Mouse (Mus musculus) heart, postnatal 14 days (tissue): ENCODE results near the gene Zbtb32. TPM values are rescaled to one million over a fixed set of nuclear protein-coding genes. Genes with fewer than 3 reads are reported as not detected.

ENCODE experiments used
- DNase-seq, 2 experiments: peaks; one replicate each; pipeline ENCODE4 v3.0.0; 2021 to 2022
- intact Hi-C: fragments of 180-260 bp; cut with DNase I; formaldehyde crosslinking; loops from one replicate; pipeline ENCODE4 v1.15.1; 2025
- long read RNA-seq, 2 experiments: library from polyadenylated mRNA; stranded (forward); transcript quantifications; one replicate each; pipeline ENCODE4 v2.0.0; 2021
- total RNA-seq, 2 experiments: library from RNA; stranded (reverse); gene quantifications; 2 replicates each; pipeline ENCODE4 v1.2.3; 2021

The Zbtb32 gene
- total RNA-seq = not detected
- long read RNA-seq, experiment 1 = 0 reads
- long read RNA-seq, experiment 2, partial matches to known transcripts = 0 of 1 reads
- long read RNA-seq, experiment 2, other reads (novel, unspliced or antisense) = 1 of 1 reads

DNA sequence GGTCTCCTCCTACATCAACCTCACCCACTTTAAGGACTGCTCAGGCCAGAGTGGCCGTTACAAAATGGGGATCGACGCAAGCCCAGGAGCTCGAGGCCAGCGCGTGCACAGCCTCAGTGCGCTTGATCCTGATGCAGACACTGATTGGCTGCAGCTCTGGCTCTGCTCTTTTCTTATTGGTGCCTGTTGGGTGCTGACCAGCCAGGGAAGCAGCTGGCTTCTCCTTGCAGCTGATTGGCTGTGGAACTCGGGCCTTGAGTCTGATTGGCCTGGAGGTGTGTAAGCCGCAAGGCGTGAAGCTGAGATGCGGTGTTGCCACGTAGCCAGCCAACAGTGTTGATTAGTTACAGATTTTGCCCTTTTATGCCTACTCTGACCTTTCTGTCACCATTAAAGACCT is at the start of gene Zbtb32:
Gene Zbtb32, minus strand, starts transcription at position 124 of the 400 bp plus-strand sequence.
- intact Hi-C loops = no loop called here
- no peak for DNase-seq

- no peak for DNase-seq
- intact Hi-C loops = no loop called here
These were observed 40.4 kb upstream of the Zbtb32 start for GRCm38 (mm10) chr7:30639083-30639482.

DNA sequence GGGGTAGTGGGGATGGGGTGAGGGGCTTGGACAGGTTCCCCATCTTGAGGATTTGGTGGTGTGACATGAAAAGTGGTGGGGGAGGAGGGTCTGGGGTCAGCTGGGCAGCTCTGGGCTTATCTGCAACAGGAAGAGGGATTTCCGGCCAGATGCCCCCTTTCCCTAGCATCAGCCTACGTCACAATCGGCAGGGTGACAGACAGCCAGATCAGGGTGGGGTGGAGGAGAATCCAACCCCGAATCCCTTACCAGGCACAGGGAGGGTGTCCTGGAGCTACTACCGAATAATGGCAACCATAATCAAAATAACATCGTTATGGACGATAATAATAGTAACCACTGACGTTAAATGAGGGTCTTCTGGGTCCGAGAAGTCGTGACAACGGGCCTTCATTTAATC is 37.7 kb upstream of the Zbtb32 start:
- intact Hi-C loops = no loop called here
- no peak for DNase-seq

- DNase-seq = no peak
- intact Hi-C loops = no loop called here
These were observed 37.0 kb upstream of the Zbtb32 start, which contains the start of gene Etv2 for GRCm38 (mm10) chr7:30635752-30636151. TSS of gene Etv2 (minus strand) at chr7:30635852.

DNA sequence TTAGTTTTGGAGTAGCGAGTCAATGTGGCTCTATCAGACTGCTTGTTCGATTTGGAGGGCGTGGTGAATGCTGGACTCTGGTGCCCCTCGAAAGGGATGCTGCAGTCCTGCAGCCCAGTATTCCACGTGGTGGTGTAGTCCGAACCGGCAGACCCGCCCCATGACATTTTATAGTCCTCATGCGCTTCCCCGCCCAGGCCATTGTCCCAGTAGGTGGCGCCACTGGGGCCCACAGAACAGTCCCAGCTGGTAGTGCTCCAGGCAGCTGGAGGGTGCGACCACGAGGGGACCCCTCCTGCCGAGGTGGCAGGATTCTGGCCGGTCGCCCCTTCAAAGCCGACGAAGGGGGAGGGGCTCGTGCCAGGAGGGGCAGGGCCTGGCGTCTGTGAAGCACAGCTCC is 35.9 kb upstream of the Zbtb32 start:
- DNase-seq = peak; percentile 40 to 64
- intact Hi-C loops = no loop called here

GRCm38 (mm10) chr7:30633762-30634412 is 35.2 kb upstream of the Zbtb32 start:
- DNase-seq = no peak

DNA sequence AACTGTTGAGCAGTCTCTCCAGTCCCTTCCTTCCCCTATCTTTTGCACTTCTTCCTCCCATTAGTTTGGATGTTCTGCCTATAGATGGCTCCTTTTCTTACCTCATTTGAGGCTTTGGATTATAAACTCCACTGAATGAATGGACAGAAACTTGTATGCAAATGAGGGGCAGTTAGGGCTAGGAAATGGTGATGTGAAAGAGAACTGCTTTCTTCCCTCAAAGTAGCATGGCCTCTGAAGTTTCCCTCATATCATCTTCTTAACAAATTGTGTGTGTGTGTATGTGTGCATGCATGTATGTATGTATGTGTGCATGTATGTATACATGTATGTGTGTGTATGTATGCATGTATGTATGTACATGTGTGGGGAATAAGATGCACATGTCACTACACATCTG is 30.3 kb upstream of the Zbtb32 start:
- DNase-seq = no peak
- intact Hi-C loops = no loop called here

More at GRCm38 (mm10) chr7:30633762-30634412, 35.2 kb upstream of the Zbtb32 start:
- intact Hi-C loops = no loop called here

DNA sequence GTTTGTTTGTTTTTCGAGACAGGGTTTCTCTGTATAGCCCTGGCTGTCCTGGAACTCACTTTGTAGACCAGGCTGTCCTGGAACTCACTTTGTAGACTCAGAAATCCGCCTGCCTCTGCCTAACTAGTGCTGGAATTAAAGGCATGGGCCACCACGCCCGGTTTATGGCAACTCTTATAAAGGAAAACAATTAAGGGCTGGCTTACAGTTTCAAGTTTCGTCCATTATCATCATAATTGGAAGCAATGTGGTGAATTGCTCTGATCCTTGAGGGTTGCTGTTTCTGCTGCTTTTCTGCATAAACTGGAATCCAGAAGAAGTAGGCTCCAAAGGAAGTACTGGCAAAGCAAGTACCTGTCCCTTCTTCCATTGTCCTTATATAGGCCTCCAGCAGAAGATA is 27.9 kb upstream of the Zbtb32 start:
- no peak for DNase-seq
- intact Hi-C loops = no loop called here

- intact Hi-C loops = no loop called here
- peak; percentile 90 to 91 for DNase-seq
These were observed 27.0 kb upstream of the Zbtb32 start, which contains the start of gene Cox6b1 for GRCm38 (mm10) chr7:30625530-30626384. TSS of gene Cox6b1 (minus strand) at chr7:30626151.

GRCm38 (mm10) chr7:30619202-30619601 is 20.5 kb upstream of the Zbtb32 start:
- DNase-seq = peak; percentile 16 to 41
- intact Hi-C loops = no loop called here

DNA sequence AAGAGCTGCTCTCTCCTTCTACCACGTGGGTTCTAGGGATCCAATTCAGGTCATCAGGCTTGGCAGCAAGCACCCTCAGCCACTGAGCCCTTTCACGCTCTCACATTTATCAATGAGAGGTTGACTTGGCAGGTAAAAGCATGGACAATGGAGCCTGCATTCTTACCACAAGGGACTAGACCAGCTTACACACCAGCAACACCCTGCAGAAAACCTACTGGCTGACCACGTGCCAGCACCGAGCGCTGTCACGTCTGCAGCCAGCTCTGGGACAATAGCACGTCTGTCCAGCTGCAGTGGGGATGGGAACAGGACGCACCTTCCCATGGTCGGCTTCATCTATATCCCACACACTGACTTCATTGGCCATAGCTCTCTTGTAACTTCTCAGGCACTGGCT is 19.9 kb upstream of the Zbtb32 start:
- no peak for DNase-seq
- intact Hi-C loops = no loop called here

GRCm38 (mm10) chr7:30615049-30615760 is 16.5 kb upstream of the Zbtb32 start:
- intact Hi-C loops = no loop called here

GRCm38 (mm10) chr7:30614454-30614853 is 15.7 kb upstream of the Zbtb32 start:
- DNase-seq = no peak
- intact Hi-C loops = no loop called here

More at GRCm38 (mm10) chr7:30615049-30615760, 16.5 kb upstream of the Zbtb32 start:
- no peak for DNase-seq

DNA sequence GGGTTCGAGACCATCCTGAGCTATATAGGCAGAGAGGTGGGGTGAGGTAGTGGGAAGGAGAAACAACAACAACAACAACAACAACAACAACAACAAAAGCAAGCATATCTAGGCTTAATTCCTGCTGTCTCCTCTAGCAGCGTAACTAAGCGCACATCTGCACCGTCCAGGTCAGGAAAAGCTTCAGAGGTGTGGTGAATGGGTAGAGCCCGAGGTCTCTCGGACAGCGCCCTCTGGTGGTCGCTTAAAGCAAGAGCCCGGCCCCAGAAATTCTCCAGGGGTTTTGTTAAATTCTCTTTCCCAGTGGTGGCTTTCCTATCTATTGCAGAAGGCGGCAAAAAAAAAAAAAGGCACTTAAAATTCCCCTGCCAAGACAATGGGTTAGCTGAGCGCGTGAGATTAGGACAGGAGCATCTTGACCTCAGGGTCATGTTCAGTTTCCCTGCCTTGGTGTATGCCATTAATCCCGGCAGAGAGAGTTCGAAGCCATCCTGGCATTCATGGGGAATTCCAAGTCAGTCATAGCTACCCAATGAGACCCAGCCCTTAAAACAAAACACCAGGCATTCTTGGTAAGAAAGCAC is 14.9 kb upstream of the Zbtb32 start:
- intact Hi-C loops = loop anchor here (1.0 kb wide), 1 partner anchor 23 kb away; no protein-coding TSS in a partner anchor
- DNase-seq = peak; percentile 54 to 77

DNA sequence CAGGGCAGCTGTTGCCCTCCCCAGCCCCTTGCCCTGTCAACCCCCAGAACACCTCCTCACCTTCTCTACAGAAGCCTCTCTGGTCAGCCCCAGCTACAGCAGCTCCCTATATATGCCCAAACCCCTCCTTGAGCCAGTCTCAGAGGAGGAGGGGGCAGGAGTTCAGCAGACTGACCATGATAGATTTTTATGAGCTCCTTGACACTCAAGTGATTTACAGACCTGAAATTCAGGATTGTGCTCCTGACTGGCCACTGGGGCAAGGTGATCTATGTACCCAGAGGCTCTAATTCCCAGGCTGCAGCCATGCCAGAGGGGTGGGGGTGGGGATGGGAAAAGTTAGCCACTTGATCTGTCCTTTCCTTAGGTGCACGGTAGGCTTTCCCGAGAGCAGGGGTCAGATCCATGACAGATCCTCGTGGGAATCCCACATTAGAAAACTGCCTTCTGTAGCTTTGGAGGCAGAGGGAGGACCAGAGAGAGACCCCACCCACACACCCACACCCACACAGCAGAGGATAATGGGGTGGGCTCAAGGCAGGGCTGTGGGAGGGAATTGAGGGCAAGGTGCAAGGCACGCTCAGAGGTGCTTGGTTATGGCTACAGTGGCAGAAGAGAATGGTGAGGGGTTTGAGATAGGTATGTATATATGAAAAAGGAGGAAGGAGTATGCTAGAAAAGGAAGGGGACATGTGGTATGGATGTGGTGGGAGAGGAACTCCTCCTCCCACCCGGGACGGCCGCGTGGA is 14.1 kb upstream of the Zbtb32 start, which contains the start of gene Upk1a:
Gene Upk1a, minus strand, starts transcription at position 194 of the 749 bp plus-strand sequence.
- DNase-seq = no peak
- intact Hi-C loops = loop anchor here (1.0 kb wide), 1 partner anchor 23 kb away; no protein-coding TSS in a partner anchor

GRCm38 (mm10) chr7:30610043-30610442 is 11.3 kb upstream of the Zbtb32 start:
- DNase-seq = peak; percentile 38 to 61
- intact Hi-C loops = no loop called here

DNA sequence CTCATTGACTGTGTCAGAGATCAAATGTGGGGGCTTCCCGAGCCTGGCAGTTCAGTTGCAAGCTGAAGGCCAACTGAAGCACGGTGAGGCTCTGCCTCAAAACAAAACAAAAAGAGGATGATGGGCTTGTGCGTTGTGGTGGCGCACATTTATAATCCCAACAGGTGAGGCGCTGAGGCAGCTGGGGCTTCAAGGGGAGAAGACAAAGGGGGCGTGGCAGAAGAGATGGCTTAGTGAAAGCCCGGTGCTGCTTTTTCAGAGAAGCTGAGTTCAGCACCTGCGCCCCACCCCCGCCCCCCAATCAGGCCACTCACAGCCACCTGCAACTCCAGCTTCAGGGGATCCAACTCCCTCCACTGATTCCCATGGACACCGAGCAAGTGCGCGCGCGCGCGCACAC is 9.8 kb upstream of the Zbtb32 start:
- intact Hi-C loops = loop anchor here (1.0 to 10.0 kb wide), 2 partner anchors 19 to 234 kb away; no protein-coding TSS in a partner anchor
- no peak for DNase-seq

GRCm38 (mm10) chr7:30607706-30608309 is 9.1 kb upstream of the Zbtb32 start:
- DNase-seq = peak; percentile 62 to 72
- intact Hi-C loops = loop anchor here (1.0 to 10.0 kb wide), 2 partner anchors 19 to 233 kb away; no protein-coding TSS in a partner anchor

- DNase-seq = no peak
- intact Hi-C loops = loop anchor here (10.0 kb wide), 1 partner anchor 230 kb away; no protein-coding TSS in a partner anchor
These were observed 6.2 kb upstream of the Zbtb32 start for GRCm38 (mm10) chr7:30604944-30605343.
